Mouse (Mus musculus): ENCODE results near the gene Grip1. TPM values are rescaled to one million over a fixed set of nuclear protein-coding genes. Genes with fewer than 3 reads are reported as not detected.
A peak's percentile ranks its signal among the peaks of the same experiment; 100 is the strongest.

Grip1 gene
- polyA plus RNA-seq, 1 experiment from 2014 or later: 3.3 TPM

DNA sequence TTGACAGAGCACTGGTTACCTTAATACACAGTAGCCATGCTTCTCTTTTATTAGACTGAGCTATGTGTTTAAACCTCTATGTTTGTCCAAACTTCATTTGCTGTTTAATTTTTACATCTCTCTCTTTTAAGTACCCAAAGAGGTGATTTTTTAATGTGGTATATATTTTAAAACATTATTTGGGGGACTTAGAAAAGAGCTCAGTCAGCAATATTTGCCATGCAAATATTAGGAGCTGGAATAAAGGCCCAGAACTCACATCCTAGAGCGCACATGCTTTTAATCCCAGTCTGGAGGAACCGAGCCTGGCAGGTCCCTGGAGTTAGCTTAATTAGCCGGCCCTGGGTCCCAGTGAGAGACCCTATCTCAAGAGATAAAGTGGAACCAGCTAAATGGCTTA is 507.3 kb downstream of the Grip1 start:
- Histone ChIP-seq H3K9me3 (ENCODE audit: low read length) (no peaks in the 10 kb centered on the region), H3K36me3 (ENCODE audit: insufficient read depth, low read length) (no peaks in the 10 kb centered on the region), H3K9ac (replicated peaks; ENCODE audit: low read length) (no peak overlapping the region), H3K27ac (ENCODE audit: low read length) (no peak overlapping the region), H3K4me3 (ENCODE audit: low read length) (no peak overlapping the region), H3K4me1 (ENCODE audit: insufficient read depth, low read length) (peaks cover 6% of the 10 kb centered on the region; the same call in 1 of the 2 replicates), H3K4me2 (replicated peaks; ENCODE audit: low read depth, low read length) (no peak overlapping the region), H3K27me3 (ENCODE audit: insufficient read depth, low read length) (no peaks in the 10 kb centered on the region)
- WGBS: 78% methylated on average over 3 of the region's 3 CpGs
- ATAC-seq (ENCODE audit: low FRiP score, low TSS enrichment): no peak

GRCm38 (mm10) chr10:119966321-119966720 is 512.7 kb downstream of the Grip1 start:
- Histone ChIP-seq H3K4me3 (ENCODE audit: low read length) (no peak overlapping the region), H3K9me3 (ENCODE audit: low read length) (no peaks in the 10 kb centered on the region), H3K36me3 (ENCODE audit: insufficient read depth, low read length) (no peaks in the 10 kb centered on the region), H3K4me2 (replicated peaks; ENCODE audit: low read depth, low read length) (no peak overlapping the region), H3K9ac (replicated peaks; ENCODE audit: low read length) (no peak overlapping the region), H3K27me3 (ENCODE audit: insufficient read depth, low read length) (no peaks in the 10 kb centered on the region), H3K27ac (ENCODE audit: low read length) (peak overlapping the region; percentile 25; the same call in 1 of the 2 replicates), H3K4me1 (ENCODE audit: insufficient read depth, low read length) (peaks cover 9% of the 10 kb centered on the region; the same call in 1 of the 2 replicates)
- no peak for ATAC-seq (ENCODE audit: low FRiP score, low TSS enrichment)
- 55% methylated on average over 8 of the region's 8 CpGs for WGBS

DNA sequence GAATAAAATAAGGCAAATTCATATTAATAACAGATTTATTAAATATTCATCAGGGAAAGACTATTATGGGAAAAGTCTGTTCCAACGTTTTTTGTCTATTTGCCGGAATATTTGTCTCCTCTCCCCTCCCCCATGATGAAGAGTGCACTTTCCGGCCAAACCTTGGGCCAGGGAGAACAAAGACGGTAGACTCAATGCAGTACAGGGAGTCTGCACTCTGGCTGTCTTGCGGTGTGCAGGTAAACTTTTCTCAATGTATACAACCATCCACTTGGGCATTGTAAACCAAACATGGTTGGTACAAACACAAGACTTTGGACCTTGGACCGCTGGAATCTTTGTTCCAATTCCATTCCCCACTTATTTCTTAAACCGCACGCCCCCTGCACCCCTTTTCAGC is 525.8 kb downstream of the Grip1 start:
- ATAC-seq (ENCODE audit: low FRiP score, low TSS enrichment): no peak
- WGBS: 64% methylated on average over 8 of the region's 8 CpGs

DNA sequence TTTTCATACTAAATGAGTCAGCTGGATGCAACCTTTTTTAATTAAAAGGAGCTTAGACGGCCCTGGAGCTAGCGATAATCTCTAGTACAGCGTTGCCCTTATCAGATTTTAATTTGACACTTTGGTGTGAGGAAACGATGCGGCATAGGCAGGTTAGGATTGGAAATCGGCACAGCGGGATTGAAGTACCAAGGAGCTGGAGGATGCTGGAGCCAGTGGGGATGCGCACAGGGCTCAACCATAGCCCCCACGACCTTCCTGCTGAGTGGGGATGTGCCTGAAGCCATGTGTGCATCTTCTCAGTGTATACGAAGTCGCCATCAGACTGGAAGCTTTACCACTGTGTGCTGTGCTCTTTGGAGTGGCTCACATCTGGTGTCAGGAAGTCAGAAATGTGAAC is 526.4 kb downstream of the Grip1 start:
- Histone ChIP-seq H3K36me3 (ENCODE audit: insufficient read depth, low read length) (no peaks in the 10 kb centered on the region), H3K4me3 (ENCODE audit: low read length) (no peak overlapping the region), H3K27ac (ENCODE audit: low read length) (no peak overlapping the region), H3K4me1 (ENCODE audit: insufficient read depth, low read length) (no peaks in the 10 kb centered on the region), H3K27me3 (ENCODE audit: insufficient read depth, low read length) (no peaks in the 10 kb centered on the region), H3K9me3 (ENCODE audit: low read length) (no peaks in the 10 kb centered on the region), H3K9ac (replicated peaks; ENCODE audit: low read length) (no peak overlapping the region), H3K4me2 (replicated peaks; ENCODE audit: low read depth, low read length) (no peak overlapping the region)
- ATAC-seq (ENCODE audit: low FRiP score, low TSS enrichment): no peak
- 68% methylated on average over 11 of the region's 11 CpGs for WGBS

More for the DNA sequence above, 525.8 kb downstream of the Grip1 start:
- no peaks in the 10 kb centered on the region for H3K27me3 ChIP-seq (ENCODE audit: insufficient read depth, low read length)
- H3K4me2 ChIP-seq (replicated peaks; ENCODE audit: low read depth, low read length): no peak overlapping the region
- no peaks in the 10 kb centered on the region for H3K4me1 ChIP-seq (ENCODE audit: insufficient read depth, low read length)
- no peak overlapping the region for H3K4me3 ChIP-seq (ENCODE audit: low read length)
- no peaks in the 10 kb centered on the region for H3K9me3 ChIP-seq (ENCODE audit: low read length)
- H3K9ac ChIP-seq (replicated peaks; ENCODE audit: low read length): no peak overlapping the region
- H3K36me3 ChIP-seq (ENCODE audit: insufficient read depth, low read length): no peaks in the 10 kb centered on the region
- no peak overlapping the region for H3K27ac ChIP-seq (ENCODE audit: low read length)

GRCm38 (mm10) chr10:119984299-119984698 is 530.7 kb downstream of the Grip1 start:
- no peak for ATAC-seq (ENCODE audit: low FRiP score, low TSS enrichment)
- H3K4me3 ChIP-seq (ENCODE audit: low read length): no peak overlapping the region
- no peak overlapping the region for H3K27ac ChIP-seq (ENCODE audit: low read length)
- no peak overlapping the region for H3K4me2 ChIP-seq (replicated peaks; ENCODE audit: low read depth, low read length)
- H3K9me3 ChIP-seq (ENCODE audit: low read length): no peaks in the 10 kb centered on the region
- no peaks in the 10 kb centered on the region for H3K36me3 ChIP-seq (ENCODE audit: insufficient read depth, low read length)
- WGBS: 83% methylated on average over 9 of the region's 9 CpGs
- H3K9ac ChIP-seq (replicated peaks; ENCODE audit: low read length): no peak overlapping the region
- no peaks in the 10 kb centered on the region for H3K4me1 ChIP-seq (ENCODE audit: insufficient read depth, low read length)
- no peaks in the 10 kb centered on the region for H3K27me3 ChIP-seq (ENCODE audit: insufficient read depth, low read length)

DNA sequence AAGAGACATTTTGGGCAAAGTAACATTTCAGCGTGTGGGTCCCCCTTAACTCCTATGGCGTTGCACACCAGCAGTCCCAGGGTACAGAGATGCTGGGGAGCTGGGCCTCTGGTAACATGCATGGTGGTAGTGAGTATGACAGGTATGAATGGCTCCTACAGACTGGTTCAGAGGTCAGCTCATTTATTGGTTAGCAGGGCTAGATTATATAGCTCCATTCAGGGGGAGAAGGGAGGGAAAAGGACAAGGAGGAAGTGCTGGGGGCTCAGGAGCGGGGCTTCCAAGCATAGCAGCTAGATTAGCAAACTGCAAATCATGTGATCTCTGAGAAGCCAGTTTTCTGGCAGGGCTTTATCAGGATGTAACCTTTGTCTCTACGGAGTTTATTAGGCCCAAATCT is 544.8 kb downstream of the Grip1 start:
- H3K4me3 ChIP-seq (ENCODE audit: low read length): no peak overlapping the region
- no peaks in the 10 kb centered on the region for H3K36me3 ChIP-seq (ENCODE audit: insufficient read depth, low read length)
- WGBS: 75% methylated on average over 4 of the region's 4 CpGs
- H3K27me3 ChIP-seq (ENCODE audit: insufficient read depth, low read length): no peaks in the 10 kb centered on the region
- no peak overlapping the region for H3K4me2 ChIP-seq (replicated peaks; ENCODE audit: low read depth, low read length)
- H3K4me1 ChIP-seq (ENCODE audit: insufficient read depth, low read length): no peaks in the 10 kb centered on the region
- H3K9ac ChIP-seq (replicated peaks; ENCODE audit: low read length): no peak overlapping the region
- ATAC-seq (ENCODE audit: low FRiP score, low TSS enrichment): no peak
- H3K27ac ChIP-seq (ENCODE audit: low read length): no peak overlapping the region
- no peaks in the 10 kb centered on the region for H3K9me3 ChIP-seq (ENCODE audit: low read length)

DNA sequence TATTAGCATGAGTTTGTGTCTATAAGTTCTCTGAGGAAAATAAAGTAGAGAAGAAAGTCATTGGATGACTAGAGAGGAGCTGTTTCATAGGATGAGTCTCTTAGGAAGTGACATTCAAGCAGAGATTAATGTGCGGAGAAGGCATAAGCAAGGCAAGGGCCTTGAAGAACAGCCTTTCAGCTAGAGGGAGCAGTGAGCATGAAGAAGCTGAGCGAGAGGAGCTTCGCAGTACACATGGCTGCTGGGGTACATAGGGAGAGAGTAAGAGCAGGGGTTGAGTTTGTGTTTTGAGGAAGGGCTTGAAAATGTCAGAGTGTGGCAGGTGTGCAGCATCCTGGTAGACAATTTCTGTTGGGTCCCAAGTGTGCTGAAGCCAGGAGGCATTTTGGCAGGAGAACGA is 548.5 kb downstream of the Grip1 start:
- no peaks in the 10 kb centered on the region for H3K4me1 ChIP-seq (ENCODE audit: insufficient read depth, low read length)
- H3K4me3 ChIP-seq (ENCODE audit: low read length): no peak overlapping the region
- 79% methylated on average over 4 of the region's 4 CpGs for WGBS
- H3K9ac ChIP-seq (replicated peaks; ENCODE audit: low read length): no peak overlapping the region
- H3K27me3 ChIP-seq (ENCODE audit: insufficient read depth, low read length): no peaks in the 10 kb centered on the region
- no peak for ATAC-seq (ENCODE audit: low FRiP score, low TSS enrichment)
- H3K27ac ChIP-seq (ENCODE audit: low read length): no peak overlapping the region
- H3K4me2 ChIP-seq (replicated peaks; ENCODE audit: low read depth, low read length): no peak overlapping the region
- no peaks in the 10 kb centered on the region for H3K36me3 ChIP-seq (ENCODE audit: insufficient read depth, low read length)
- H3K9me3 ChIP-seq (ENCODE audit: low read length): no peaks in the 10 kb centered on the region

GRCm38 (mm10) chr10:120004096-120004495 is 550.5 kb downstream of the Grip1 start:
- H3K4me2 ChIP-seq (replicated peaks; ENCODE audit: low read depth, low read length): no peak overlapping the region
- no peaks in the 10 kb centered on the region for H3K36me3 ChIP-seq (ENCODE audit: insufficient read depth, low read length)
- H3K9ac ChIP-seq (replicated peaks; ENCODE audit: low read length): no peak overlapping the region
- WGBS: 87% methylated on average over 7 of the region's 7 CpGs
- H3K4me1 ChIP-seq (ENCODE audit: insufficient read depth, low read length): no peaks in the 10 kb centered on the region
- ATAC-seq (ENCODE audit: low FRiP score, low TSS enrichment): no peak
- H3K27me3 ChIP-seq (ENCODE audit: insufficient read depth, low read length): no peaks in the 10 kb centered on the region
- no peak overlapping the region for H3K27ac ChIP-seq (ENCODE audit: low read length)
- no peaks in the 10 kb centered on the region for H3K9me3 ChIP-seq (ENCODE audit: low read length)
- no peak overlapping the region for H3K4me3 ChIP-seq (ENCODE audit: low read length)

DNA sequence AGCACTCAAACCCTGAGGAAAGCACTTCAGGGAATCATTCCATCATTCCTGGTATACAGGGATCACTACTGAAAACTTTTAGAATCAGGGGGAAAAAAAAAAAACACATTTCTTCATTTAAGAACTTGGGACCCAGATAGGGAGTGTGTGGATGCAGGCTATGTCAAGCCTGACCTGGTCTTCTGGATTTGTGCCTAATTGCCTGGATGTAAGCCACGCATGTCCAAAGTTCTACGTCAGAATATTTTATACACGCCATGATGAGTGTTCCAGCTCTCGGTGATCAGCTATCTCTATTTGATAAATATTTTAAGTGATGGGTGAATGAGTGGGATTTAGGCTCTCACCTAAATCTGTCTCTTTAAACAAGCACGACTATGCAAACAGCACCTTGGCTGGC is 552.0 kb downstream of the Grip1 start:
- ATAC-seq (ENCODE audit: low FRiP score, low TSS enrichment): no peak
- no peaks in the 10 kb centered on the region for H3K36me3 ChIP-seq (ENCODE audit: insufficient read depth, low read length)
- H3K9me3 ChIP-seq (ENCODE audit: low read length): no peaks in the 10 kb centered on the region
- no peak overlapping the region for H3K27ac ChIP-seq (ENCODE audit: low read length)
- H3K4me3 ChIP-seq (ENCODE audit: low read length): no peak overlapping the region
- 71% methylated on average over 5 of the region's 5 CpGs for WGBS
- no peaks in the 10 kb centered on the region for H3K27me3 ChIP-seq (ENCODE audit: insufficient read depth, low read length)
- no peak overlapping the region for H3K9ac ChIP-seq (replicated peaks; ENCODE audit: low read length)
- no peak overlapping the region for H3K4me2 ChIP-seq (replicated peaks; ENCODE audit: low read depth, low read length)
- no peaks in the 10 kb centered on the region for H3K4me1 ChIP-seq (ENCODE audit: insufficient read depth, low read length)

DNA sequence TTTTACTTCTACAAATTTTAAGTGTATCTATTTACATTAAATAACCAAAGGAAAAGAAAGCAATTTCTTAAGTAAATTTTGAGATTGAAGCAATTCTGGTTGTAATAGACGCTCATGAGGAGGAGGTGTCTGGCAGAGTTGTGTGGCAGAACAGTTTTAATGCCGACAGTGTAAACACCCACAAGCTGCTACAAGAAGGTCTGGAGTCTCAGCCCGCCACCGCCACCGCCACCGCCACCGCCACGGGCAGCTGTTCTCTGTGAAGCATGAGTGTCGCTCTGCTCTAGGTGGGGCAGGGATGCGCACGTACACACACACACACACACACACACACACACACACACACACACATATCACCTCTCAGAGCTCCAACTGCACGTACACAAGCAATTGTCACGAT is 558.7 kb downstream of the Grip1 start:
- no peak overlapping the region for H3K4me3 ChIP-seq (ENCODE audit: low read length)
- H3K36me3 ChIP-seq (ENCODE audit: insufficient read depth, low read length): no peaks in the 10 kb centered on the region
- no peaks in the 10 kb centered on the region for H3K4me1 ChIP-seq (ENCODE audit: insufficient read depth, low read length)
- no peak for ATAC-seq (ENCODE audit: low FRiP score, low TSS enrichment)
- no peaks in the 10 kb centered on the region for H3K27me3 ChIP-seq (ENCODE audit: insufficient read depth, low read length)
- H3K4me2 ChIP-seq (replicated peaks; ENCODE audit: low read depth, low read length): no peak overlapping the region
- no peak overlapping the region for H3K9ac ChIP-seq (replicated peaks; ENCODE audit: low read length)
- WGBS: 90% methylated on average over 13 of the region's 13 CpGs
- H3K9me3 ChIP-seq (ENCODE audit: low read length): no peaks in the 10 kb centered on the region
- no peak overlapping the region for H3K27ac ChIP-seq (ENCODE audit: low read length)

GRCm38 (mm10) chr10:120015117-120015516 is 561.5 kb downstream of the Grip1 start:
- Histone ChIP-seq H3K27me3 (ENCODE audit: insufficient read depth, low read length) (no peaks in the 10 kb centered on the region), H3K9me3 (ENCODE audit: low read length) (no peaks in the 10 kb centered on the region), H3K4me1 (ENCODE audit: insufficient read depth, low read length) (no peaks in the 10 kb centered on the region), H3K9ac (replicated peaks; ENCODE audit: low read length) (no peak overlapping the region), H3K27ac (ENCODE audit: low read length) (no peak overlapping the region), H3K4me2 (replicated peaks; ENCODE audit: low read depth, low read length) (no peak overlapping the region), H3K36me3 (ENCODE audit: insufficient read depth, low read length) (no peaks in the 10 kb centered on the region), H3K4me3 (ENCODE audit: low read length) (no peak overlapping the region)
- 78% methylated on average over 3 of the region's 3 CpGs for WGBS
- ATAC-seq (ENCODE audit: low FRiP score, low TSS enrichment): no peak
